Mouse (Mus musculus): ENCODE data around the gene Pitpnm3.

- TF ChIP-seq POLR2A (IDR thresholded peaks at IDR 0.05; ENCODE audit: extremely low read depth, insufficient read depth, low read length) (no peak), CTCF (IDR thresholded peaks at IDR 0.05; ENCODE audit: low read depth, low read length) (peak; percentile 57)
Measured at GRCm38 (mm10) chr11:72145182-72145876, 9.8 kb upstream of the Pitpnm3 start.
